Mouse (Mus musculus): Measurements from ENCODE around the gene Arpp21.

GRCm38 (mm10) chr9:112258560-112258959 is 22.8 kb upstream of the Arpp21 start:
- TF ChIP-seq POLR2A (IDR thresholded peaks at IDR 0.05; ENCODE audit: borderline replicate concordance, control insufficient read depth, low read depth, low read length): no peak
- no peak for TF ChIP-seq CTCF (IDR thresholded peaks at IDR 0.05; ENCODE audit: control insufficient read depth, insufficient read depth, low read length)
